Mouse (Mus musculus): ENCODE results near the gene Swap70.

The Swap70 gene

DNA sequence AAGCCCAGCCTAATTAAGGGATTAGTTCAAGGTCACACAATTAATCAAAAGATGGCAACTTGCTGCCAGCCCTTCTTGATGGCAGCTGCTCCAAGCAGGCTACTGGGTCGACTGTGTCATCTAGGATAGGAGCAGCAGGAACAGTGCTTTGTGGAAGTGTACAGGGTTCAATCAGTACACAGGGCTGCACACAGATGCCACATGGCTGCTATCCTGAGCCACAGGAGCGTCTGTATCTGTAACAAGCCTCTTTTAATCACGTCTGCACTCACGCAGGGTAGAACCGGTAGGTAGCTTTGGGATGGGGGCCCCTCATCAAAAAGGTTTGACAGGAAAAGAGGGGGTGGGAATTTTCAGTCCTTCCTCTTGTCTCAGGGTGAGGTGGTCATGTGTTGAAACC is 84.8 kb downstream of the Swap70 start:
- no peak for DNase-seq (ENCODE audit: low spot score)

GRCm38 (mm10) chr7:110307741-110308140 is 86.2 kb downstream of the Swap70 start:
- no peak for DNase-seq (ENCODE audit: low spot score)

DNA sequence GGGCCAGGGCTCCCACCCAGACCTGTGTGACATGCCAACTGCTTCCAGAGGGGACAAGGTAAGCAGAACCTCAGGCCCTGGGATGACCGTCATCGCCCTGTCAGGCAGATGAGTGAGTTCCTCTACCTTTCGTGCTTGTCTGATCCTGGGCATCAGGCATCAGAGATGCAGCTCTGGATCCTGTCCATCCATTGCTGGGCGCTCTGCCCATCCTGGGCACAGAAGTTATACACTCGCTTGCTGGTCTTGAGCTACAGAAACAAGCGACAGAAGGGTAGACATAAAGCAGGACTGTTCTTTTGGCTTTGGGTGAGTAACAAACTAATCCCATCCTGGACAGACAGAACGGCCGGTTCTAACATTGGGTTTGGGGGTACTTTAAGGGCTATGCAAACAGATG is 87.7 kb downstream of the Swap70 start:
- no peak for DNase-seq (ENCODE audit: low spot score)

DNA sequence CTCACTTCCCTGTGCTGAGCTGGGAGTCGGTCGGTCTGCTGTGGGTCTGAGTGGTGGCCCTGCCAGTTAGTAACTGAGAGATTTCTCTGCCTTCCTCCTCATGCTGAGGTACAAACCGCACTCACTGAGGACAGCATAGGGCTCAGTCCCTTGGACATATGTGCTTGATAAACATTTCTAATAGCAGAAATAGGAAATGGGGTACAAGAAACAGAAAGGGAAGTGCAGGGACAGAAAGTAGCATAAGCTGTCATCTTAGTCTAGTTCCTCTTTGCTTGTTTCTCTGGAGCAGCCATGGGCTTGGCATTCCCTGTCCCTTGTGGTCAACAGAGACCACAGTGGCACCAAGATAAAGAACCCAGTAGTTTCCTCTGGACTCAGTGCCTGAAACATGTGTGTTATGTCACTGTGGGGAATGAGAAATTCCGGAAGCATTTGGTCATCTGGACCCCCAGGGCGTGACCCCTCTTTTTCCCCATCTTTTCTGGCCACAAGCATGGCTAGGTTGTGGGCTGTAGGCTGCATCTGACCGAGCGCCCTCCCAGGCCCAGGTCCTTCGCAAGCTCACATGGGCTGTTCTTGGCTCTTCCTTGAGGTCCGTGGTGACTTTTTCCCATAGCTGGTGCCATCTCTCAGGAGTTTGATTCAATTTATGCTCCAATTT is 92.0 kb downstream of the Swap70 start:
- DNase-seq (ENCODE audit: low spot score): no peak

- DNase-seq (ENCODE audit: low spot score): no peak
Observed at GRCm38 (mm10) chr7:110314401-110314890, 92.9 kb downstream of the Swap70 start.

DNA sequence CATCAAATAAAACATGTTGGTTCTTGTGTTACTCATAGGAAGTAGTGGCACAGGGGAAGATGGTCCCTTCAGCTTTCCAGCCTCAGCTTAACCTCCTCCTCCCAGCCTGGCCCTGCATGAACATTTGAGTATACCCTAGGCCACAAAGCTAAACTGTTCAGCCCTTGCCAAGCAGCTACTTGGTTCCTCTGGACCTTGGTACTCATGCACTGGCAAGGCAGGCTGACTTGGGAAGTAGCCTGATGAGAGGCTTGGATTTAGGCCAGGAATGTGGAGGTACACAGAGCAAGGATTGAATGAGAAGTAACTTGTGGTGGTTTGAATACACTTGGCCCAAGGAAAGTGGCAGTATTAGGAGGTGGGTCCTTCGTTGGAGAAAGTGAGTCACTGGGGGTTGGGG is 93.8 kb downstream of the Swap70 start:
- no peak for DNase-seq (ENCODE audit: low spot score)

DNA sequence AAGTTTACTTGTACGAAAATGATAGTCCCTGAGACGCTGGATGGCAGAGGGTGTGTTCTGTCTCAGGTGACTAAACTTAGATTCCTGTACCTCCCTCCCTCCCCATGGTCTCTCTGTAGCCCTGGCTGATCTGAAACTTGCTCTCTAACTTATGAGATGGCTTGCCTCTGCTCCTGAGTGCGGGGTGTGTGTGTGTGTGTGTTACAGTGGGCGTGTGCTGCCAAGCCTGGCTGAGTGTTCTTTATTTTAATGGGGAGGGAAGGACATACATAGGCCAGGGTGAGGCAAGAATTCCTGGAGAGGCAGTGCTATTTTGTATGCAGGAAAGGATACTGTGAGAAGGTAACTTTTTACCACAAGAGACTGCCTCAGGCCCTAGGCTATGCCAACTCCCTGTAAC is 95.9 kb downstream of the Swap70 start:
- DNase-seq (ENCODE audit: low spot score): no peak

DNA sequence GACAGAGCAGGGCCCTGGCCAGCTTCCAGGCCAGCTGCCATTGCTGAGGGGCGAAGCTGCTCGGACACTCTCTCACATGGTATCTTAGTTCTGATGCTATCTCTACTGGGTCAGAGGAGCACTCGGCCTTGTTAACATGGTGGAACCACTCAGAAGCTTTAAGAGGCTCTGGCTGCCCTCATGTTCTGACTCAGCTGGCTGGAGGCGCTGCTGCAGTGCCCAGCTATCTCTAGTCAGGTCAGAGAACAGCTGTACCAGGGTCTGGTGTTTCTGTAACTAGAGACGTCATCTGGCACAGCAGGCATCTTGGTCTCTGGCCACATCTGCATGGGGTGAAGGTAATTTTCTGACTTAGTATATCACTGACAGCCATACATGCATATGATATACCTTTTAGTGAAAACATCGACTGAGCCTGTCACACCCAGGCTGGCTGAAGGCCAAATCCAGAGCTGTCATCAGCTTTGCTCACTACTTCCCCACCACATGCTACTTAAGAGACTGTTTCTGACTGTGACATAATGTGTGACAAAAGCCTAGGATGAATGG is 97.5 kb downstream of the Swap70 start:
- DNase-seq (ENCODE audit: low spot score): peak; percentile 93

DNA sequence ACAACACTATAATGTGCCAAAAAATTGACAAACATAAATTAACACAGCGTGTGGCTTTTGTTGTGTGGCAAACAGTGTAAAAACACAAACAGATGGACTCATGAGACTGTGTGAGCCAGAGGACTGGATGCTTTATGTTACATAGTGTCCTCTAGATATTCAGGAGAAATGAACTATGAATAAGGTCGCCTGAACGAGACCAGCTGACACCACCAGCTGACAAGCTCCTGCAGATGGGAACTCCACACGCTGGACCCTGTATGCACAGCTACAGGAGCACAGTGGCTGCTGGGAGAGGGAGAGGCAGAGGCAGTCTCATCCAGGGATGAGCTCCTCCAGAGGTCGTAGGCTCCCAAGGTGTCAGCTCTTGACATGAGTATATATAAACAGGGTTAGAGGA is 99.6 kb downstream of the Swap70 start:
- no peak for DNase-seq (ENCODE audit: low spot score)

- no peak for DNase-seq (ENCODE audit: low spot score)
Observed at GRCm38 (mm10) chr7:110324852-110325251, 103.3 kb downstream of the Swap70 start.

GRCm38 (mm10) chr7:110325381-110326110 is 104.0 kb downstream of the Swap70 start:
- DNase-seq (ENCODE audit: low spot score): no peak

Data from MN1 (cell line).